Mouse (Mus musculus) embryonic facial prominence, embryonic 10.5 days (tissue): Measurements from ENCODE around the gene Gm49339. TPM values are rescaled to one million over a fixed set of nuclear protein-coding genes. Genes with fewer than 3 reads are reported as not detected.

Experiments used
- DNase-seq: peaks from one replicate; pipeline ENCODE4 v3.0.0-alpha.2; 2017; ENCODE audit warnings: low spot score
- H3K27ac ChIP-seq: fragments of 300-500 bp; sonication (generic); replicated peaks from 2 replicates; pipeline ENCODE4 v1.5.1; 2016; ENCODE audit warnings: mild to moderate bottlenecking
- H3K27me3 ChIP-seq: fragments of 300-500 bp; sonication (generic); replicated peaks from 2 replicates; pipeline ENCODE4 v1.6.1; 2016; ENCODE audit warnings: low read depth, mild to moderate bottlenecking; ENCODE audit not compliant: poor library complexity, severe bottlenecking
- H3K36me3 ChIP-seq: fragments of 300-500 bp; sonication (generic); replicated peaks from 2 replicates; pipeline ENCODE4 v1.6.1; 2016; ENCODE audit warnings: mild to moderate bottlenecking, moderate library complexity
- H3K4me1 ChIP-seq: fragments of 300-500 bp; sonication (generic); 2 replicates; pipeline ENCODE4 v1.6.1; 2016
- H3K4me3 ChIP-seq: fragments of 300-500 bp; sonication (generic); 2 replicates; pipeline ENCODE4 v1.5.1; 2016; ENCODE audit warnings: mild to moderate bottlenecking, moderate library complexity
- H3K9me3 ChIP-seq: fragments of 300-500 bp; sonication (generic); 2 replicates; pipeline ENCODE4 v1.6.1; 2016; ENCODE audit warnings: mild to moderate bottlenecking
- WGBS: fragments of 180-500 bp; shearing (Covaris S2); methylation state at CpG from one replicate; pipeline ENCODE4 v1.1.7; 2016; 5-methylcytosine and 5-hydroxymethylcytosine counted together
- polyA plus RNA-seq: library from polyadenylated mRNA; unstranded; fragments of >200 nt; fragmentation: Nextera tagmentation; extraction: Ambion mirVana; gene quantifications from 2 replicates; pipeline ENCODE4 v1.2.1, GENCODE M21; 2016

Gm49339 gene
- polyA plus RNA-seq, 1 experiment from 2014 or later = not detected

- Histone ChIP-seq H3K36me3 (no peaks in the 10 kb centered on the region), H3K27ac (no peak overlapping the region), H3K27me3 (no peaks in the 10 kb centered on the region), H3K9me3 (no peaks in the 10 kb centered on the region), H3K4me1 (no peaks in the 10 kb centered on the region), H3K4me3 (no peak overlapping the region)
- 76% methylated on average over 4 of the region's 4 CpGs for WGBS
- no peak for DNase-seq
Observed at GRCm38 (mm10) chr10:51526633-51527032, 46.2 kb downstream of the Gm49339 start.

GRCm38 (mm10) chr10:51528840-51529434, 48.5 kb downstream of the Gm49339 start:
- DNase-seq = no peak
- Histone ChIP-seq H3K36me3 (no peaks in the 10 kb centered on the region), H3K4me1 (no peaks in the 10 kb centered on the region), H3K9me3 (no peaks in the 10 kb centered on the region), H3K27ac (no peak overlapping the region), H3K4me3 (no peak overlapping the region), H3K27me3 (no peaks in the 10 kb centered on the region)
- whole genome bisulfite sequencing = 66% methylated on average over 8 of the region's 8 CpGs

- Histone ChIP-seq H3K27ac (no peak overlapping the region), H3K4me1 (no peaks in the 10 kb centered on the region), H3K9me3 (no peaks in the 10 kb centered on the region), H3K27me3 (no peaks in the 10 kb centered on the region), H3K36me3 (no peaks in the 10 kb centered on the region), H3K4me3 (no peak overlapping the region)
- no peak for DNase-seq
- WGBS = 79% methylated on average over 3 of the region's 3 CpGs
Observed at GRCm38 (mm10) chr10:51529497-51529896, 49.1 kb downstream of the Gm49339 start.

GRCm38 (mm10) chr10:51530813-51531212, 50.4 kb downstream of the Gm49339 start:
- H3K36me3 ChIP-seq = no peaks in the 10 kb centered on the region

More at GRCm38 (mm10) chr10:51530813-51531212, 50.4 kb downstream of the Gm49339 start:
- Histone ChIP-seq H3K27ac (no peak overlapping the region), H3K4me1 (no peaks in the 10 kb centered on the region), H3K27me3 (no peaks in the 10 kb centered on the region), H3K4me3 (no peak overlapping the region), H3K9me3 (no peaks in the 10 kb centered on the region)
- no peak for DNase-seq
- 93% methylated on average over 7 of the region's 7 CpGs for WGBS

Other genes starting within 250 kb of the Gm49339 start
- not detected in 2 replicates for gene Lilr4b, start within 50 bp of the Gm49339 start, polyA plus RNA-seq
- 0.25 and 0.85 TPM in 2 replicates for gene Lilrb4a, start 10.3 kb downstream of the Gm49339 start, polyA plus RNA-seq
- 2.2 and 2.3 TPM in 2 replicates for gene Fam162b, start 109.9 kb downstream of the Gm49339 start, polyA plus RNA-seq
- gene Gprc6a, start 150.8 kb downstream of the Gm49339 start, polyA plus RNA-seq = 0.10 and 0.13 TPM in 2 replicates
- 0.05 and 0.20 TPM in 2 replicates for gene Rfx6, start 197.1 kb downstream of the Gm49339 start, polyA plus RNA-seq